Mouse (Mus musculus) ES-E14 (cell line): ENCODE results near the gene Gm28308. TPM values are rescaled to one million over a fixed set of nuclear protein-coding genes. Genes with fewer than 3 reads are reported as not detected.

Experiments
- DNase-seq: peaks from one replicate; pipeline ENCODE4 v3.0.0-alpha.2; 2013; ENCODE audit warnings: low read depth, low spot score
- H3K27ac ChIP-seq: 2 replicates; pipeline ENCODE4 v1.5.1; 2012; ENCODE audit warnings: low read depth, mild to moderate bottlenecking, low read length, moderate library complexity, mixed read lengths; ENCODE audit not compliant: poor library complexity, insufficient read depth, severe bottlenecking
- H3K36me3 ChIP-seq: 2 replicates; pipeline ENCODE4 v1.6.1; 2012; ENCODE audit warnings: mild to moderate bottlenecking, low read length, moderate library complexity, mixed read lengths; ENCODE audit not compliant: control insufficient read depth, poor library complexity, insufficient read depth, severe bottlenecking
- H3K4me1 ChIP-seq, 2 experiments: fragments of 150-350 bp in 1 of 2; sonication (generic) in 1 of 2; 2 replicates each; pipeline ENCODE4 v1.6.1; 2012; ENCODE audit warnings: low read length in 2 of 2, mild to moderate bottlenecking in 1 of 2, mixed read lengths in 1 of 2; ENCODE audit not compliant: control insufficient read depth in 2 of 2, insufficient read depth in 2 of 2, poor library complexity in 1 of 2
- H3K4me3 ChIP-seq, 2 experiments: fragments of 150-350 bp in 1 of 2; sonication (generic) in 1 of 2; 2 replicates each; pipeline ENCODE4 v1.5.1; 2012; ENCODE audit warnings: low read length in 2 of 2, low read depth in 1 of 2, mild to moderate bottlenecking in 1 of 2, mixed read lengths in 1 of 2; ENCODE audit not compliant: insufficient read depth in 1 of 2, poor library complexity in 1 of 2, severe bottlenecking in 1 of 2
- H3K9ac ChIP-seq: 2 replicates; pipeline ENCODE4 v1.6.1; 2012; ENCODE audit warnings: low read depth, mild to moderate bottlenecking, low read length, mixed read lengths; ENCODE audit not compliant: poor library complexity, insufficient read depth, severe bottlenecking
- H3K9me3 ChIP-seq: fragments of 150-350 bp; sonication (generic); 2 replicates; pipeline ENCODE4 v1.6.1; 2012; ENCODE audit warnings: low read depth, mild to moderate bottlenecking, low read length; ENCODE audit not compliant: control insufficient read depth, insufficient read depth
- CHD2 ChIP-seq: IDR thresholded peaks from 2 replicates; pipeline ENCODE4 v1.6.1; 2014; ENCODE audit warnings: mild to moderate bottlenecking, low read depth, low read length, inconsistent platforms
- HCFC1 ChIP-seq: IDR thresholded peaks from 2 replicates; pipeline ENCODE4 v1.6.1; 2012; ENCODE audit warnings: low read length, inconsistent platforms, borderline replicate concordance; ENCODE audit not compliant: insufficient read depth
- MAFK ChIP-seq: IDR thresholded peaks from 2 replicates; pipeline ENCODE4 v1.6.1; 2014; ENCODE audit warnings: mild to moderate bottlenecking, low read depth, low read length, inconsistent platforms; ENCODE audit not compliant: insufficient read depth
- ZC3H11A ChIP-seq: IDR thresholded peaks from 2 replicates; pipeline ENCODE4 v1.6.1; 2012; ENCODE audit warnings: low read depth, mild to moderate bottlenecking, inconsistent platforms, low read length, borderline replicate concordance
- ZNF384 ChIP-seq: IDR thresholded peaks from 2 replicates; pipeline ENCODE4 v1.6.1; 2012; ENCODE audit warnings: low read depth, low read length, inconsistent platforms
- in situ Hi-C, 2 experiments: fragments of 600-800 bp; cut with MboI; formaldehyde crosslinking; loops; one replicate each; pipeline ENCODE4 v1.15.1; 2025; ENCODE audit warnings: low sequenced_read_pairs in 2 of 2, inconsistent platforms in 1 of 2; ENCODE audit not compliant: unreplicated experiment in 2 of 2
- total RNA-seq: library from RNA; depleted of rRNA; stranded (reverse); fragments of 300-350 nt; gene quantifications from 2 replicates; pipeline ENCODE4 v1.2.3, GENCODE M21; 2012

Gene Gm28308
- total RNA-seq, 1 experiment, result 0.31 TPM

DNA sequence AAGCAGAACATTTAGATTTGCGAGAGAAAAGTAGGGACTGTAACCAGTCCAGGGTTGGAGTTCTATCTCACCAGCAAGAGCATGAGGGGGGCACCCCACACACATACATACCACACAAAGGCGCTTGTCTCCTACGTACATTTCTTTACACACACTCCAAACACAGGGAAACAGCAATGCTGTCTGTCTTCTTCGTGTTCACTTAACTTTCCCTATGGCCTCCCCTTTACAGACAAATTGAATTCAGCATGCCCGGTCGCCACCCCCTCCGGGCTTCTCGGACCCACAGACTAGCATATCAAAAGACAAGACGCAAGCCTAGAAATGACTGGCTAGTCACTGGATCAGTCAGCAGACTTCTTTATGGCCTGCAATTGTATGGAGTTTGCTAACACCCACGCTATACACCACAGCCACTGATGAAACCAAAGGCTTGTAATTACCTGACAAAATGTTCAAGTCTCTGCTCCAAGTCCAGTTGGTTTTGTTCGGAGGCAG lies 32.9 kb downstream of the Gm28308 start:
- Histone ChIP-seq H3K9ac (no peak overlapping the region), H3K27ac (no peak overlapping the region), H3K36me3 (no peaks in the 10 kb centered on the region), H3K9me3 (no peaks in the 10 kb centered on the region), H3K4me1 (peaks cover 0 to 2% of the 10 kb centered on the region in 2 experiments; a peak in 2 of 4 replicates), H3K4me3 (no peak overlapping the region)
- no peak for DNase-seq
- in situ Hi-C loops, result no loop called here
- TF ChIP-seq HCFC1 (no peak), MAFK (no peak), CHD2 (no peak), ZC3H11A (no peak), ZNF384 (no peak)

DNA sequence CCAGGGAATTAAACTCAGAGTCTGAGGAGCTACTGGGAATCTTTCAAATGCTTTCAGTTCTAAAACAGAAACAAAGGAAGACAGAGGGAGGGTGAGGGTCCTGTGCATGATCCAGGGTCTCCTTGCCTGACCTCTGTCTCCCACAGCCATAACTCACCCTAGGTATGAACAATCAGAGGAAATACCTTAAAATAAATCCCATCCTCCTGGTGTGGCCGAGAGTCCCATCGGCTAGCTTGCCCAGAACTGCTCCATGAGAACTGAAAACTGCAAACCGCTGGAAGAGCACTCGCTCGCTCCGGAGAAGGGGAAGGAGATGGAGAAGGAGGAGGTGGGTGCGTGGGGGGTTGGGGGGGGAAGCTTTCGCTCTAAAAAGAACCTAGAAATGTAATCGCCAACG lies 33.4 kb downstream of the Gm28308 start:
- Histone ChIP-seq H3K27ac (no peak overlapping the region), H3K4me3 (no peak overlapping the region), H3K9me3 (no peaks in the 10 kb centered on the region), H3K36me3 (no peaks in the 10 kb centered on the region), H3K9ac (no peak overlapping the region), H3K4me1 (peaks cover 0 to 2% of the 10 kb centered on the region in 2 experiments; a peak in 2 of 4 replicates)
- no peak for TF ChIP-seq MAFK
- DNase-seq, result no peak
- in situ Hi-C loops, result loop anchor here in 1 of 2 experiments (10.0 kb wide), 1 partner anchor 135 kb away; the partner anchor contains the start of gene Evx1

DNA sequence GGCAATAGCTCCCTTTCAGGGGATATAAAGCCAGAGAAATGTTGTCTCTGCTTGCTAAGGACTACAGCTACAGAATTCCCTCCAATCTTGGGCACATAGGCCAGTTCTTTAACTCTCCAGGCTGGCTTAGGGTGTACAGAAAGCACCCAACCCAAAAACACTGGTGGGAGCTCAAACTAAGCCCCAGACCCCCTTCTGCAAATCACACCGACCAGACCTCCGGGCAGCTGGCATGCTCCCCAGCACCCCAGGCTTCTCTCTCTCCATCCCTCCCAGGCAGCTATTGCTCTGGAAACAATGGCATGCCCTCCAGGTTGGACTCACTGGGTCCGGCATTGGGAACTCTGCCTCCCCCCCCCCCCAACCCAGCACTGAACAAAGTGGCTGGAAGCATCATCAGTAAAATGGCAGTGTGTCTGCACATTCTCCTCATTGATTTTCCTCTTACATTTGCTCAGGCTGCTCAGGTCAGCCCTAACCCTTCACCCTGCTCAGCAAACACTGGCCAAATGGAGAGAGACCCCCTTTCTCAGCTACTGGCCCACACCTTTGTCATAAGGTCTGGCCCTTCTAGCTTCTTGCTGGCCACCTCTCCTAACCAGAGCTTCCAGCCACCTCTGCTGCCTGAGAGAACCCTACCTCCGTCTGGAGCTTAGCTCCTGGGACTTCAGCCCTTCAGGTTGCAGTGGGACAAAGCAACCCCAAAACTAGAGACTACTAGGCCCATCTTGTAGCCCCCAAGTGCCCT lies 34.0 kb downstream of the Gm28308 start:
- Histone ChIP-seq H3K4me1 (peaks cover 0 to 2% of the 10 kb centered on the region in 2 experiments; a peak in 2 of 4 replicates), H3K36me3 (no peaks in the 10 kb centered on the region), H3K27ac (no peak overlapping the region), H3K4me3 (no peak overlapping the region), H3K9me3 (no peaks in the 10 kb centered on the region), H3K9ac (no peak overlapping the region)
- DNase-seq, result no peak
- TF ChIP-seq MAFK (no peak), ZNF384 (no peak), ZC3H11A (no peak), CHD2 (no peak), HCFC1 (no peak)
- in situ Hi-C loops, result loop anchor here in 1 of 2 experiments (10.0 kb wide), 1 partner anchor 136 kb away; the partner anchor contains the start of gene Evx1

DNA sequence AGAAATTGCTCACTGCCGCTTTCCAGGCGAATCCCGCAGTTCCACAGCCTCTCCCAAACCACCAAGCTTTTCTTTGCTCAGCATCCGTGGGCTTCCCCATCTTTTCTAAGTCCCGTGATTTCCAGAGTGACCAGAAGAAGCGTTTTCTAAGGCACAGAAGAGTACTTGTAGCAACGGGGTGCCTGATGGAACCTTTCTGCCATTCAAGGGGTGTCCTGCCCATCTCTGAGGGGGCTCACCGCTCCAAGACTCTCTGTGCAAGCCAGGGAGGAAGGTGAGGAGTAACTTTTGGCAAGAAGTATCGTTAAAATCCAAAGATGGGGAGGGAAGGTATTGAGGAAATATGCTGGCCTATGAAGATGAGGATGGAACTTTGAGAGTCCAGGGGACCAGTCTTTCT lies 35.3 kb downstream of the Gm28308 start:
- Histone ChIP-seq H3K36me3 (no peaks in the 10 kb centered on the region), H3K9me3 (no peaks in the 10 kb centered on the region), H3K9ac (no peak overlapping the region), H3K4me3 (no peak overlapping the region), H3K4me1 (peaks cover 0 to 2% of the 10 kb centered on the region in 2 experiments; a peak in 2 of 4 replicates), H3K27ac (no peak overlapping the region)
- DNase-seq, result no peak
- in situ Hi-C loops, result loop anchor here in 1 of 2 experiments (10.0 kb wide), 1 partner anchor 137 kb away; the partner anchor contains the start of gene Evx1
- TF ChIP-seq ZNF384 (no peak), ZC3H11A (no peak), MAFK (no peak)
